Mouse (Mus musculus) midbrain, embryonic 14.5 days (tissue): ENCODE data around the gene Igf1r. TPM values are rescaled to one million over a fixed set of nuclear protein-coding genes. Genes with fewer than 3 reads are reported as not detected.

Experiments used
- ATAC-seq: fragments of 200-750 bp; cut with Nextera tagmentation; 2 replicates; pipeline ENCODE4 v1.8.0; 2017; ENCODE audit warnings: moderate number of reproducible peaks, moderate library complexity; ENCODE audit not compliant: low FRiP score, low TSS enrichment
- DNase-seq: peaks from one replicate; pipeline ENCODE4 v3.0.0-alpha.2; 2015
- H3K27ac ChIP-seq: fragments of 300-500 bp; sonication (generic); replicated peaks from 2 replicates; pipeline ENCODE4 v1.5.1; 2014; ENCODE audit warnings: mild to moderate bottlenecking, low read depth, low read length, moderate library complexity
- H3K27me3 ChIP-seq: fragments of 300-500 bp; sonication (generic); 2 replicates; pipeline ENCODE4 v1.6.1; 2014; ENCODE audit warnings: low read length, control low read depth, mixed read lengths; ENCODE audit not compliant: control insufficient read depth, insufficient read depth
- H3K36me3 ChIP-seq: fragments of 300-500 bp; sonication (generic); 2 replicates; pipeline ENCODE4 v1.6.1; 2014; ENCODE audit warnings: low read length, control low read depth; ENCODE audit not compliant: control insufficient read depth, insufficient read depth
- H3K4me1 ChIP-seq: fragments of 300-500 bp; sonication (generic); 2 replicates; pipeline ENCODE4 v1.6.1; 2014; ENCODE audit warnings: mild to moderate bottlenecking, antibody characterized with exemption, low read length, control low read depth; ENCODE audit not compliant: control insufficient read depth, insufficient read depth
- H3K4me2 ChIP-seq: fragments of 300-500 bp; sonication (generic); 2 replicates; pipeline ENCODE4 v1.6.1; 2014; ENCODE audit warnings: mild to moderate bottlenecking, low read length, moderate library complexity
- H3K4me3 ChIP-seq: fragments of 300-500 bp; sonication (generic); replicated peaks from 2 replicates; pipeline ENCODE4 v1.5.1; 2014; ENCODE audit warnings: low read depth, low read length
- H3K9ac ChIP-seq: fragments of 300-500 bp; sonication (generic); replicated peaks from 2 replicates; pipeline ENCODE4 v1.6.1; 2014; ENCODE audit warnings: mild to moderate bottlenecking, low read length, moderate library complexity
- H3K9me3 ChIP-seq: fragments of 300-500 bp; sonication (generic); 2 replicates; pipeline ENCODE4 v1.6.1; 2016; ENCODE audit warnings: low read length, control low read depth, mixed read lengths; ENCODE audit not compliant: control insufficient read depth
- WGBS: fragments of 180-500 bp; shearing (Covaris S2); extraction: QIAGEN DNeasy Blood & Tissue Kit; methylation state at CpG from one replicate; pipeline ENCODE4 v1.1.7; 2014; 5-methylcytosine and 5-hydroxymethylcytosine counted together
- polyA plus RNA-seq: library from polyadenylated mRNA; unstranded; fragments of >200 nt; fragmentation: Nextera tagmentation; extraction: Ambion mirVana; gene quantifications from 2 replicates; pipeline ENCODE4 v1.2.1, GENCODE M21; 2014

Igf1r gene
- polyA plus RNA-seq, 1 experiment from 2014 or later: 25.8 TPM

DNA sequence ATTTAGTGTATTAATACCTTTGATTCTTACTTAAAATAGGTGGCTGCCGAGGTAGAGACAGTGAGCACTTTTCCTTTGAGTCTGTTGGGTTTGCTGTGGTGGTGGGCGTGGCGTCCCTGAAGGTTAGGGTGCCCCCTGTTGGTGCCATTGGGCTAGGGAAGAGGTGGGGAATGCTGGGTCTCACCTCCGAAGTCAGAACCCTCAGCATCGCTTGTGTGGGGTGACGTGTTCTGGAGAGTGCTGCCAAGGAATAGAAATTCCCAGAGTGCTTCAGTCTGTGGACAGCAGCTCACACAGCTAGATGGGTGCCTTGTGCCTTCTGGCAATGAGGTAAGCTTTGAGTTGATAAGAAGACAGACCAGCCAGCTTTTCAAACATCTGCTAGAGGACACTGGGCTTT is 102.3 kb downstream of the Igf1r start:
- Histone ChIP-seq H3K9me3 (no peaks in the 10 kb centered on the region), H3K27me3 (no peaks in the 10 kb centered on the region), H3K27ac (no peak overlapping the region), H3K36me3 (no peaks in the 10 kb centered on the region), H3K4me3 (no peak overlapping the region), H3K9ac (no peak overlapping the region), H3K4me1 (0 out of 2 replicates have a peak, but pooled peaks cover 2% of the 10 kb centered on the region), H3K4me2 (no peak overlapping the region)
- 81% methylated on average over 6 of the region's 6 CpGs for WGBS
- DNase-seq: no peak
- no peak for ATAC-seq

DNA sequence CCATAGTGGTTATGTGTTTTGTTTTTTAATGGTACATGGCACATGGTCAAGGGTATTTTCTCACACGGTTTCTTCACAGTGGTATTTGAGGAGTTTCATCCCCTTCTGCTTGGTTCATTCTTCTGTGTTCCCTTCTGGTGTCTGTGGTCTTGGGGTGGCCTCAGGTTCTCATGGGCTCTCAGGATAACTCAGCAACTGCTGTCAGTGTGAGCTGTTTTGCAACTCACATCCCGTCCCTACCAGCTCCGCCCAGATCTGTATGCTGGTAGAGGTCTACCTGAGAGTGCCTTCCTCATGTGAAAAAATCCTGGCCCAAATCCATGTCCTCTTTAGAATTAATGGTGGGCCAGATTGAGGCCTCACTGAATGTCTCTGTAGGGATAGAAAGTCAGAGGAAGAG is 104.4 kb downstream of the Igf1r start:
- H3K4me3 ChIP-seq: no peak overlapping the region
- ATAC-seq: no peak
- H3K9ac ChIP-seq: no peak overlapping the region
- no peak overlapping the region for H3K4me2 ChIP-seq
- H3K36me3 ChIP-seq: no peaks in the 10 kb centered on the region
- H3K27me3 ChIP-seq: no peaks in the 10 kb centered on the region
- 0 out of 2 replicates have a peak, but pooled peaks cover 4% of the 10 kb centered on the region for H3K4me1 ChIP-seq
- 87% methylated on average over 3 of the region's 3 CpGs for WGBS
- no peak for DNase-seq
- no peaks in the 10 kb centered on the region for H3K9me3 ChIP-seq
- no peak overlapping the region for H3K27ac ChIP-seq

DNA sequence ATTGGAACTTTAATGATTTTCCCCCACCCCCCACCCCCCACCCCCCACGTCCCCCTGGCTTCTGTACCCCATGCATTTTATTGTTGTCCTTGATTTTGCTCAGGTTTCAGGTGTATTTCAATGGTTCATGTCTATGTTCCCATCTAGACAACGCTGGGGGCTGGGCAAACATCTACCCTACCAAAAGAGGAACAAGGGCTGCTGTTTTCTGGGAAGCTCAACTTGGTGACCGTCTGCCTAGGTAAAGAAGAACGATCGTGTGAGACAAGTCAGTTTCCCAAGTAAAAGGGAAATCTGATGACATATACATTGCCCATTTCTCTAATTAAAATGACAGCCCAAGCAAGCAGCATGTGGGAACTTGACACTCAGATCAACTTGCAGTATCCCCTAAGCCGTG is 107.1 kb downstream of the Igf1r start:
- Histone ChIP-seq H3K36me3 (no peaks in the 10 kb centered on the region), H3K4me2 (no peak overlapping the region), H3K9ac (no peak overlapping the region), H3K27ac (no peak overlapping the region), H3K4me1 (peaks cover 22% of the 10 kb centered on the region), H3K9me3 (no peaks in the 10 kb centered on the region), H3K4me3 (no peak overlapping the region), H3K27me3 (no peaks in the 10 kb centered on the region)
- WGBS: 91% methylated on average over 6 of the region's 6 CpGs
- ATAC-seq: no peak
- DNase-seq: no peak

DNA sequence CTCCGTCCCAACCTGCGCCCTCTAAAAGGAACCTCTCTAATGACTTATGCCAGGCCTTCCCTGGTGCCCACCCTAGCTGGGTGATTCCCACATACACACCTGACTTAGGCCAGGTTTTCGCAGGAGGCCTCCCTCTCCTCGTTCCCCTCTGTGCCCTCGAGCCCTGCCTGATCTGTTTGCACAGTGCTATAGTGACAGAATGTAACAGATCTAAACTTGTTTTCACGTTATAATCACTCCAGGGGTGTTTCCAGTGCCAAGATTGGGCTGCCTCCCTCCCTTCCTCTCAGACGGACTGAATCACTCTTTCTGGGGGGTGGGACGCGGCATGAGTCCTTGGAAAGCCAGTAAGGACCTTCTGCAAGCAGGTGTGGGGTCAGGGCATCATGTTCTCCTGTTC is 108.8 kb downstream of the Igf1r start:
- Histone ChIP-seq H3K4me1 (peaks cover 23% of the 10 kb centered on the region), H3K4me3 (no peak overlapping the region), H3K27ac (no peak overlapping the region), H3K9me3 (no peaks in the 10 kb centered on the region), H3K4me2 (no peak overlapping the region), H3K27me3 (no peaks in the 10 kb centered on the region), H3K36me3 (no peaks in the 10 kb centered on the region), H3K9ac (no peak overlapping the region)
- DNase-seq (no peak), ATAC-seq (no peak)
- 84% methylated on average over 9 of the region's 9 CpGs for WGBS

DNA sequence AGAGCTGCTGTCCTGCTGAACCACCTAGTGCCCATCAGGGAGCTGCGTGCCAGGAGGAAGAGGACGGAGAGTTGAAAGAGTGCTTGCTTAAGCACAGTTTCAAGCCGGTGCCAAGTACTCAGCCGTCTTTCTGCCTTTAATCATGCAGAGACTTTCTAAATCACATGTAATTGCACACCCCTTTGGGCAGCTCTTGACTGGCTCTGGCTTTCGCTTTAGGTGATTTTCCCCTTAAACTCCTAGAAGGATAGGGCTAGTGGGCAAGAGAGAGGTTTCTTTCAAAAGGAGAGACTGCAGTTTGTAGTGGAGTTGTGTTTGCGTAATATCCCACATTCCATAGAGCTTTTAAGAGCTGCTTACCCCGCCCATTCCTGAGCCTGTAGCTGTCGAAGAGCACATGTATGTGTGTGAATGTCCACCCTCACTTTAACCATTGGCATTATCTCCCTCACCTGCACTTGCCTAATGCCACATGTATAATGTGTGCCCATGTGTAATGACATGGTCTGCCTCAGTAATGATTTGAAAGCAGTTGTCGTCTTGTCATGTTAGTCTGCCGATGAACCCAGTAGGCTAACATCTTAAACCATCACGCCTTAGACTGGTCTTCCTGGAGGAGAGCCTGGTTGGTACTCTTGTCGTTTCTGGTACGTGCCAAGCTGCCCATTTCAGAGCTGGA is 109.7 kb downstream of the Igf1r start:
- no peak for ATAC-seq
- 83% methylated on average over 13 of the region's 13 CpGs for WGBS

DNA sequence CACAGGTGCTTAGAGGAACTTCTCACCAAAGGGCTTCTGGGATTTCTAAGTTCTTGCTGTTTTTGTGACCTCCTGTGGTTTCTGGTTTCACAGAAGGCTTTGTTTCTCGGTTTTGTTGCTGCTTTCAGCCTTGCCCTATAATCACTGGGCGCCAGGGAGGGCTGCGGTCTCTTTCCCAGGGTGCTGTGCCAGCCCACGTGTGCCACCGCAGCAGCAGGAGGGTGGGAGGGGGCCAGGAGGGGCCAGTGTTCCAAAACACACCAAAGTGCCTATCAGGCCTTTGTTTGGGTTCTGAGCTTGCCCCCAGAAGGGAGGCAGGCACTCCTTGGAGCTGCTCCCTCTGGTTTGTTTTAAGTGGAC is 110.2 kb downstream of the Igf1r start:
- H3K4me3 ChIP-seq: no peak overlapping the region
- no peak overlapping the region for H3K4me2 ChIP-seq
- WGBS: 50% methylated on average over 5 of the region's 5 CpGs
- no peak for ATAC-seq
- no peak overlapping the region for H3K9ac ChIP-seq
- no peaks in the 10 kb centered on the region for H3K9me3 ChIP-seq
- H3K27me3 ChIP-seq: no peaks in the 10 kb centered on the region
- H3K36me3 ChIP-seq: no peaks in the 10 kb centered on the region
- no peak for DNase-seq
- H3K27ac ChIP-seq: no peak overlapping the region
- peaks cover 23% of the 10 kb centered on the region for H3K4me1 ChIP-seq

More for the DNA sequence above, 109.7 kb downstream of the Igf1r start:
- Histone ChIP-seq H3K27me3 (no peaks in the 10 kb centered on the region), H3K4me1 (peaks cover 23% of the 10 kb centered on the region), H3K4me2 (no peak overlapping the region), H3K36me3 (no peaks in the 10 kb centered on the region), H3K4me3 (no peak overlapping the region), H3K27ac (no peak overlapping the region), H3K9me3 (no peaks in the 10 kb centered on the region), H3K9ac (no peak overlapping the region)
- no peak for DNase-seq

DNA sequence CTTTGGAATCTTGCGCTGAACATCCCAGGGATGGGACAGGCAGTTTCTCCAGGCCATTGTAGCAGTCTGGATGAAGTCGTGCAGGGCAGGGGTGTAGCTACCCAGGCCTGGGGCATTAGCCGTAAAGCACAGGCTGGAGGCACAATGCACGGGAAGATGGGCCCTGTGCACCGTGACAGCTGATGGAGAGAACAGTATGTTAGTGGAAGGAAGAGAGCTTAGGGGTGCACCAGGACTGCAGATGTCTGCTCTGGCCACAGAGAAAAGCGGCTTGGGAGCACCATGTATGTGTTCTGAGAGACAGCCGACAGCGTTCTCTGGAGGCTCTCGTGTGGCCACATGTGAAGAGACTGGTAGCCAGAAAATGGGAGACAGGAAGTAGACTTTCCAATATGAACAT is 111.1 kb downstream of the Igf1r start:
- peaks cover 23% of the 10 kb centered on the region for H3K4me1 ChIP-seq
- H3K9me3 ChIP-seq: no peaks in the 10 kb centered on the region
- H3K4me2 ChIP-seq: no peak overlapping the region
- WGBS: 76% methylated on average over 9 of the region's 9 CpGs
- no peaks in the 10 kb centered on the region for H3K36me3 ChIP-seq
- H3K4me3 ChIP-seq: no peak overlapping the region
- no peak for ATAC-seq
- H3K9ac ChIP-seq: no peak overlapping the region
- no peak overlapping the region for H3K27ac ChIP-seq
- no peaks in the 10 kb centered on the region for H3K27me3 ChIP-seq
- DNase-seq: no peak

DNA sequence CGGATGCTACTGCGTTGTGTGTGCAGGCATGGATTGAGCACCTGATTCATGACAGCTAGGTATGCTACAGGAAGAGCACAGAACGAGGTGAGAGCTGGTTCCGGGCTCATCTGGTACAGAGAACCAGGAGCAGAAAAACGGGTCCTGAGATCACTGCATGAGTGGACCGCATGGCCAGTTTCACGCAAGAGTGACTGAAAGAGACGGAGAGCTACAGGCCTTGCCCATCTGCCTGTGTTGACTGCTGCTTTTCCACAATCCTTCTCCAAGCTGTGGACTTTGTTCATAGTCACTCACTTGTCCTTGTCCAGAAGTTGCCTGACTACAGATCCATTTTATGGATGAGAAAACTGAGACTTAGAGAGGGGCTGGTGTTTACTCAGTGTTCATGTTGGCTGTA is 111.5 kb downstream of the Igf1r start:
- H3K27me3 ChIP-seq: no peaks in the 10 kb centered on the region
- no peak overlapping the region for H3K4me2 ChIP-seq
- no peak for DNase-seq
- no peaks in the 10 kb centered on the region for H3K9me3 ChIP-seq
- H3K4me1 ChIP-seq: peaks cover 23% of the 10 kb centered on the region
- no peak overlapping the region for H3K4me3 ChIP-seq
- 92% methylated on average over 8 of the region's 8 CpGs for WGBS
- H3K36me3 ChIP-seq: no peaks in the 10 kb centered on the region
- H3K9ac ChIP-seq: no peak overlapping the region
- no peak overlapping the region for H3K27ac ChIP-seq
- ATAC-seq: no peak

DNA sequence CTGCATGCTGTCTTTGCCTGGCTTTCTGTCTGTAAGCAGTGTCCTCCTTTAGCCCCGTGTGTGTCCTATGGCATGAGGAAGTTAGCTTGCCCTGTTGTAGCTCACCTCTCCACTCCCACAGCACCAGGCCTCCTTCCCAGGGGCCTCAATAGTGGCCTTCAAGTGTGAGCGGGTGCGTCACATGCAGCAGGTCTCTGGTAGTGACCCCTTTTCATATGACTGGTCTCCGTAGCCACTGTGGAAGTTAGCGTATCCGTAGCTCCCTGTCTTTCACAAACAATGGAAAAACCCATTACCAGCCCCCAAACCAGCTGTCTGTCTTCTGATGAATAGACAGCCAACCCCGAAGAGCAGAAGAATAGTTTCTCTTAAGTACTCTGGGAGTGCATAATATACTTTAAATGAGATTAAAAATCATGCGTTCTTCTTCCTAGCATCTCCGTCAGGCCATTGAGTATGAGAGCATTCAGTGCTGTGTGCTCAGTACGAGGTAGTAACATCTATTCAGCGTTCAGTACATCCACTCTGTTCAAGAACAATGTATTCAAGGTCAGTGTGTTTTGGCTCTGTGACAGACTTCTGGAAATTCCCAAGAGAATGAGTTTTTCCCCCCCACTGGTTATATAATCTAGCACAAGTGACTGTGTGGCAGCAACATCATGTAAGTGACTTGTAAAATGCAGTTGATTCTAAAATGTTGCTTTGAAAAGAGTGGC is 112.2 kb downstream of the Igf1r start:
- Histone ChIP-seq H3K4me2 (no peak overlapping the region), H3K36me3 (no peaks in the 10 kb centered on the region), H3K27ac (no peak overlapping the region), H3K4me3 (no peak overlapping the region), H3K4me1 (peaks cover 23% of the 10 kb centered on the region), H3K27me3 (no peaks in the 10 kb centered on the region), H3K9me3 (no peaks in the 10 kb centered on the region), H3K9ac (no peak overlapping the region)
- ATAC-seq (peak; percentile 55; the same call in 1 of the 2 replicates), DNase-seq (peak; percentile 58)
- 14% methylated on average over 11 of the region's 11 CpGs for WGBS
